Mouse (Mus musculus) kidney, postnatal 0 days (tissue): ENCODE measurements at regions not wholly inside any gene's neighbourhood (a gene's known extent, or its start where the extent isn't known, plus 50 kb on each side); places are given as distances from the start of the nearest gene placed in this dataset.

Experiments
- ATAC-seq: fragments of 200-750 bp; cut with Nextera tagmentation; replicated peaks from 2 replicates; pipeline ENCODE4 v1.8.0; 2017; ENCODE audit warnings: low read depth, moderate number of reproducible peaks, moderate TSS enrichment, moderate library complexity; ENCODE audit not compliant: low FRiP score
- DNase-seq: peaks from one replicate; pipeline ENCODE4 v3.0.0-alpha.2; 2016; ENCODE audit warnings: low spot score
- H3K27ac ChIP-seq: fragments of 300-500 bp; sonication (generic); 2 replicates; pipeline ENCODE4 v1.5.1; 2014; ENCODE audit warnings: mild to moderate bottlenecking
- H3K27me3 ChIP-seq: fragments of 300-500 bp; sonication (generic); 2 replicates; pipeline ENCODE4 v1.6.1; 2014; ENCODE audit warnings: low read length, mixed read lengths; ENCODE audit not compliant: insufficient read depth
- H3K36me3 ChIP-seq: fragments of 300-500 bp; sonication (generic); 2 replicates; pipeline ENCODE4 v1.6.1; 2014; ENCODE audit warnings: low read length, mixed read lengths; ENCODE audit not compliant: insufficient read depth
- H3K4me1 ChIP-seq: fragments of 300-500 bp; sonication (generic); replicated peaks from 2 replicates; pipeline ENCODE4 v1.6.1; 2014; ENCODE audit warnings: antibody characterized with exemption, low read length, mixed read lengths; ENCODE audit not compliant: insufficient read depth
- H3K4me2 ChIP-seq: fragments of 300-500 bp; sonication (generic); 2 replicates; pipeline ENCODE4 v1.6.1; 2014; ENCODE audit warnings: mild to moderate bottlenecking, low read length, moderate library complexity, mixed read lengths
- H3K4me3 ChIP-seq: fragments of 300-500 bp; sonication (generic); replicated peaks from 2 replicates; pipeline ENCODE4 v1.5.1; 2014; ENCODE audit warnings: low read depth, low read length
- H3K9ac ChIP-seq: fragments of 300-500 bp; sonication (generic); 2 replicates; pipeline ENCODE4 v1.6.1; 2014; ENCODE audit warnings: low read depth, low read length
- H3K9me3 ChIP-seq: fragments of 300-500 bp; sonication (generic); replicated peaks from 2 replicates; pipeline ENCODE4 v1.6.1; 2016; ENCODE audit warnings: low read length, inconsistent platforms, mixed read lengths
- CTCF ChIP-seq: IDR thresholded peaks from 2 replicates; pipeline ENCODE4 v1.5.1; 2016; ENCODE audit warnings: antibody characterized with exemption, low read depth, mild to moderate bottlenecking, moderate library complexity
- WGBS: fragments of 180-500 bp; shearing (Covaris S2); extraction: QIAGEN DNeasy Blood & Tissue Kit; methylation state at CpG from one replicate; pipeline ENCODE4 v1.1.7; 2014; 5-methylcytosine and 5-hydroxymethylcytosine counted together

DNA sequence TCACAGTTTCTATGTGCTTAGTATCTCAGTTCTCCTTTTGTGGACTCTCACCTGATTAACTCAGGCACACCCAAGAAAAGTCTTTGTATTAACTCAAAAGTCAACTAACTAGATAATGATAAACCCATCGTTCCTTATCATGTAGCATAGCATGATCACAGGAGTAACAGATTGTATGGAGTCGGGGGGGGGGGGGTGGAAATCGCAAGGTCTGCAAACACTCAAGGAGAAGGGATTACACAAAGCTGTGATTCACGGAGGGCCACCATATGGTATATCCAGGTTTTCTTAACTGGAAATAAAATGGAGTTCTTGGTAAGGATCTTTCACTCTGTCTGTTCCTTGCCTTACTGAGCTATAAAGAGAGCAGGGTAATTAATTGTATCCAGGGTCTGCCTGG is 190.1 kb upstream of the Arid1b start:
- no peak overlapping the region for H3K9ac ChIP-seq

DNA sequence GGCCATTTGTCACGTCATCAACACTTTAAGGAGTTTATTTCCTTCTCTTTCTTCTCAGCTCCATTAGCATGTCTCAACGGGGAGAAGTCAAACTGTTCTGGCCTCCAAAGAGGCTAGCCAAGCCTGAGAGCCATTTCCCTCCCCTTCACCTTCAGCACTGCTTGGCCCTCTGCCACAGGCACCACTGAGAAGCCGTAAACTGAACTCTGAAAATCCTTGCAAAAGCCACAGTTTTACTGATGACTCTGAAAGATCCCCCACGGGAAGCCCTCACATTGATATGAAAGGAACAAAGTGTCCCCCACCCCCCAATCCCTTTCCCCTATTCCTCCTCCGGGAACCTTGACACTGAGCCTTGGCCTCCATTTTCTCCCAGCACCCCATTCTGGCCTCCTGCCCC is 188.1 kb upstream of the Arid1b start:
- no peak overlapping the region for H3K27ac ChIP-seq
- H3K27me3 ChIP-seq, result no peaks in the 10 kb centered on the region
- DNase-seq, result peak; percentile 33
- H3K4me3 ChIP-seq, result no peak overlapping the region
- no peaks in the 10 kb centered on the region for H3K36me3 ChIP-seq
- H3K9ac ChIP-seq, result no peak overlapping the region
- H3K4me2 ChIP-seq, result no peak overlapping the region
- no peaks in the 10 kb centered on the region for H3K4me1 ChIP-seq
- H3K9me3 ChIP-seq, result no peaks in the 10 kb centered on the region
- no peak for TF ChIP-seq CTCF
- WGBS, result 38% methylated on average over 5 of the region's 5 CpGs
- ATAC-seq, result no peak

More for the DNA sequence above, 190.1 kb upstream of the Arid1b start:
- no peak overlapping the region for H3K4me3 ChIP-seq
- H3K9me3 ChIP-seq, result no peaks in the 10 kb centered on the region
- H3K36me3 ChIP-seq, result no peaks in the 10 kb centered on the region
- ATAC-seq, result no peak
- TF ChIP-seq CTCF, result no peak
- no peaks in the 10 kb centered on the region for H3K27me3 ChIP-seq
- 82% methylated on average over 4 of the region's 4 CpGs for WGBS
- DNase-seq, result no peak
- no peaks in the 10 kb centered on the region for H3K4me1 ChIP-seq
- H3K4me2 ChIP-seq, result no peak overlapping the region
- H3K27ac ChIP-seq, result no peak overlapping the region

DNA sequence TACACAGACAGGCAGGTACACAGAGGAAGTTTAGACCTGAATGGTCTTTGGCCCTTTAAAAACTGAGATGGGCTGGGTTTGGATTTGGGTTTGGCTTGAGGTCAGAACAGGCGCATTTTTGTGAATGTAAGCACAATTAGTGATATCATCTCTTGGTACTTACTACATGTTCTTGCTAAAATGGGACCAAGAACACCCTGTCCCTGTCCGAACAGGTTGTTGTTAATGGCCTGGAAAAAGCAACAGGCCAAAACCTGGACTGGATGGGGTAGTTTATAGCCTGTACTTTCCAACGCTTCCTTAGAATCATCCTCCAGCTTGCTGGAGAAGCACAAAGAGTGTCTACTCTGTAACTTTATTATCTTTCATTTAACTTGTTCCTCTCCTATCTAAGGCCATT is 185.2 kb upstream of the Arid1b start:
- Histone ChIP-seq H3K36me3 (no peaks in the 10 kb centered on the region), H3K27me3 (no peaks in the 10 kb centered on the region), H3K4me3 (no peak overlapping the region), H3K4me1 (no peaks in the 10 kb centered on the region), H3K27ac (no peak overlapping the region), H3K4me2 (no peak overlapping the region), H3K9ac (no peak overlapping the region), H3K9me3 (no peaks in the 10 kb centered on the region)
- DNase-seq (no peak), ATAC-seq (no peak)
- 66% methylated on average over 3 of the region's 3 CpGs for WGBS
- no peak for TF ChIP-seq CTCF

DNA sequence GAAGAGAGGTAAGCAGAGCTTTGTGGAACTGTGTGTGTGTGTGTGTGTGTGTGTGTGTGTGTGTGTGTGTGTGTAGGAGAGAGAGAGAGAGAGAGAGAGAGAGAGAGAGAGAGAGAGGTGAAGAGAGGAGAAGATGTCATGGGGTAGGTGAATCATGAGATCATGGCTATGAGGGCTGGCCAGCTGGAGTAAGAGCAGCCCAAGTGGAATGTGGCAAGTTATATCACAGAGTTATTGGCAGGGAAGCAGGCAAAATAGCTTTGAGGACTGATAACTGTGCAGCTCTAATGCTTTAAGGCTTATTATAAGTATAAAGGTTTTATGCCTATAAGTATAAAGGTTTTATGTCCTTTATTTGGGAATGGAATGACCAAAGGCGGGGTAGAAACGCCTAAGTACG is 180.9 kb upstream of the Arid1b start:
- H3K36me3 ChIP-seq, result no peaks in the 10 kb centered on the region
- H3K9me3 ChIP-seq, result no peaks in the 10 kb centered on the region
- no peak overlapping the region for H3K4me2 ChIP-seq
- H3K4me1 ChIP-seq, result no peaks in the 10 kb centered on the region
- H3K27me3 ChIP-seq, result no peaks in the 10 kb centered on the region
- no peak for TF ChIP-seq CTCF
- no peak for DNase-seq
- H3K4me3 ChIP-seq, result no peak overlapping the region
- H3K27ac ChIP-seq, result no peak overlapping the region
- H3K9ac ChIP-seq, result no peak overlapping the region
- no peak for ATAC-seq
- 78% methylated on average over 3 of the region's 3 CpGs for WGBS

GRCm38 (mm10) chr17:4813666-4814065 is 180.5 kb upstream of the Arid1b start:
- no peaks in the 10 kb centered on the region for H3K4me1 ChIP-seq
- H3K9me3 ChIP-seq, result no peaks in the 10 kb centered on the region
- no peaks in the 10 kb centered on the region for H3K27me3 ChIP-seq
- WGBS, result 56% methylated on average over 6 of the region's 6 CpGs
- H3K9ac ChIP-seq, result no peak overlapping the region
- no peak for ATAC-seq
- H3K4me3 ChIP-seq, result no peak overlapping the region
- H3K4me2 ChIP-seq, result no peak overlapping the region
- H3K36me3 ChIP-seq, result no peaks in the 10 kb centered on the region
- no peak overlapping the region for H3K27ac ChIP-seq
- TF ChIP-seq CTCF, result no peak
- no peak for DNase-seq

DNA sequence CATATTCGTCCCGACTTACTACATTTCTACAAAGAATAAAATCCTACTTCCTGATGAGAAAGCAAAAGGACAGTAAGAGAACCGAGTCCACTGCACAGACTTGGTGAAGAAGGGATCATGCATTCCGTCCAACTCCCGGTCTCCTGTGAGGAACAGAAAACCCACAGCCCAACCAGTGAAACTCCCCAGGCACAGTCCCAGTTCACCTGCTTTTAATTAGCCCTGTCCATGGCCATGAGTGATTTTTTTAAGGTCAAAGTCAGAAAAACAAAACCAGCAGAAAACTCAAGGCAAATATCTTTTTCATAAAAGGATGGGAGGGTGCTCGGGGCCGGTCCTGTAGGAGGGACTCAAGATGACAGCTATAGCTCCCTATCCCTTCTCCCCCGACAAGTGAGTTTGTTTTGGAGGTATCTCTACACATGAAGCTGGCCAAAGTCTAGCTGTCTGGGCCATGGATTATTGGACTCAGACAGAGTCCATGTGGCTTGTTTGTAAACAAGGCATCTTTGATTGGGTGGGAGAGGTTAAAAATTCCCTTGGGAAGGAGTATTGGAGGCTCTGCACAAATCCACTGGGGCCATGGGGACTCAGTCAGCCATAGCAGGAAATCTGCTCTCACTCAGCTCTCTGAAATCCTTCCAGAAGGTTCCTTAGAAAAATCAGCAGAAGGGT is 168.8 kb upstream of the Arid1b start:
- Histone ChIP-seq H3K27me3 (no peaks in the 10 kb centered on the region), H3K36me3 (no peaks in the 10 kb centered on the region), H3K4me1 (no peaks in the 10 kb centered on the region), H3K9ac (no peak overlapping the region), H3K4me3 (no peak overlapping the region), H3K9me3 (no peaks in the 10 kb centered on the region), H3K27ac (no peak overlapping the region), H3K4me2 (no peak overlapping the region)
- DNase-seq (peak; percentile 19), ATAC-seq (no peak; the same call in 1 of the 2 replicates)
- 35% methylated on average over 8 of the region's 8 CpGs for WGBS
- no peak for TF ChIP-seq CTCF

DNA sequence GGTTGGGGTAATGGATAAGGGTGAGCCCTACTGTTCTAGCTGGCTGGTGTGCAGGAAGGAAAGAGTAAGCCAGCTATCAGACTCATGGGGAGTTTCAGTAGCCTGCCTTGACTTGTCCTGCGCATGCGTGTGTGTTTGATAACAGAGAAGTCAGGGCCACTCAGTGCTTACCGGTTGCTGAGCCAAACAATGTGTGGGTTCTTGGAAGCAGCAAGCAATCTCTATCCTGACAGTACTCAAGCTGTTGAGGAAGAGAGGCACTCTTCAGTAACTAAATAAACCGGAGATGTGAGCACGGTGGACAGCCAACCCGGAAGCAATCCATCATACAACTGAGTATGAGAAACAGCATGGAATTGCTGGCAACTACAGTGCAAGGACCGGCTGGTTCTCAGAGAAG is 160.1 kb upstream of the Arid1b start:
- H3K9ac ChIP-seq, result no peak overlapping the region
- no peaks in the 10 kb centered on the region for H3K27me3 ChIP-seq
- H3K4me1 ChIP-seq, result no peaks in the 10 kb centered on the region; the same call in 1 of the 2 replicates
- DNase-seq (peak; percentile 67), ATAC-seq (no peak)
- H3K4me2 ChIP-seq, result peak overlapping the region; percentile 25
- H3K9me3 ChIP-seq, result no peaks in the 10 kb centered on the region
- TF ChIP-seq CTCF, result no peak
- H3K27ac ChIP-seq, result no peak overlapping the region
- no peak overlapping the region for H3K4me3 ChIP-seq
- WGBS, result 29% methylated on average over 7 of the region's 7 CpGs
- H3K36me3 ChIP-seq, result no peaks in the 10 kb centered on the region
